Mouse (Mus musculus) ES-E14 (cell line): ENCODE measurements around the gene Dazl. TPM values are rescaled to one million over a fixed set of nuclear protein-coding genes. Genes with fewer than 3 reads are reported as not detected.

Experiments used
- DNase-seq: peaks from one replicate; pipeline ENCODE4 v3.0.0-alpha.2; 2013; ENCODE audit warnings: low read depth, low spot score
- H3K27ac ChIP-seq: 2 replicates; pipeline ENCODE4 v1.5.1; 2012; ENCODE audit warnings: low read depth, mild to moderate bottlenecking, low read length, moderate library complexity, mixed read lengths; ENCODE audit not compliant: poor library complexity, insufficient read depth, severe bottlenecking
- H3K36me3 ChIP-seq: 2 replicates; pipeline ENCODE4 v1.6.1; 2012; ENCODE audit warnings: mild to moderate bottlenecking, low read length, moderate library complexity, mixed read lengths; ENCODE audit not compliant: control insufficient read depth, poor library complexity, insufficient read depth, severe bottlenecking
- H3K4me1 ChIP-seq, 2 experiments: fragments of 150-350 bp in 1 of 2; sonication (generic) in 1 of 2; 2 replicates each; pipeline ENCODE4 v1.6.1; 2012; ENCODE audit warnings: low read length in 2 of 2, mild to moderate bottlenecking in 1 of 2, mixed read lengths in 1 of 2; ENCODE audit not compliant: control insufficient read depth in 2 of 2, insufficient read depth in 2 of 2, poor library complexity in 1 of 2
- H3K4me3 ChIP-seq, 2 experiments: fragments of 150-350 bp in 1 of 2; sonication (generic) in 1 of 2; 2 replicates each; pipeline ENCODE4 v1.5.1; 2012; ENCODE audit warnings: low read length in 2 of 2, low read depth in 1 of 2, mild to moderate bottlenecking in 1 of 2, mixed read lengths in 1 of 2; ENCODE audit not compliant: insufficient read depth in 1 of 2, poor library complexity in 1 of 2, severe bottlenecking in 1 of 2
- H3K9ac ChIP-seq: 2 replicates; pipeline ENCODE4 v1.6.1; 2012; ENCODE audit warnings: low read depth, mild to moderate bottlenecking, low read length, mixed read lengths; ENCODE audit not compliant: poor library complexity, insufficient read depth, severe bottlenecking
- H3K9me3 ChIP-seq: fragments of 150-350 bp; sonication (generic); 2 replicates; pipeline ENCODE4 v1.6.1; 2012; ENCODE audit warnings: low read depth, mild to moderate bottlenecking, low read length; ENCODE audit not compliant: control insufficient read depth, insufficient read depth
- CHD2 ChIP-seq: IDR thresholded peaks from 2 replicates; pipeline ENCODE4 v1.6.1; 2014; ENCODE audit warnings: mild to moderate bottlenecking, low read depth, low read length, inconsistent platforms
- HCFC1 ChIP-seq: IDR thresholded peaks from 2 replicates; pipeline ENCODE4 v1.6.1; 2012; ENCODE audit warnings: low read length, inconsistent platforms, borderline replicate concordance; ENCODE audit not compliant: insufficient read depth
- MAFK ChIP-seq: IDR thresholded peaks from 2 replicates; pipeline ENCODE4 v1.6.1; 2014; ENCODE audit warnings: mild to moderate bottlenecking, low read depth, low read length, inconsistent platforms; ENCODE audit not compliant: insufficient read depth
- ZC3H11A ChIP-seq: IDR thresholded peaks from 2 replicates; pipeline ENCODE4 v1.6.1; 2012; ENCODE audit warnings: low read depth, mild to moderate bottlenecking, inconsistent platforms, low read length, borderline replicate concordance
- ZNF384 ChIP-seq: IDR thresholded peaks from 2 replicates; pipeline ENCODE4 v1.6.1; 2012; ENCODE audit warnings: low read depth, low read length, inconsistent platforms
- in situ Hi-C, 2 experiments: fragments of 600-800 bp; cut with MboI; formaldehyde crosslinking; loops; one replicate each; pipeline ENCODE4 v1.15.1; 2025; ENCODE audit warnings: low sequenced_read_pairs in 2 of 2, inconsistent platforms in 1 of 2; ENCODE audit not compliant: unreplicated experiment in 2 of 2
- total RNA-seq: library from RNA; depleted of rRNA; stranded (reverse); fragments of 300-350 nt; gene quantifications from 2 replicates; pipeline ENCODE4 v1.2.3, GENCODE M21; 2012

Gene Dazl
- total RNA-seq, 1 experiment = 17.0 TPM

- Histone ChIP-seq H3K4me1 (no peaks in the 10 kb centered on the region), H3K9me3 (no peaks in the 10 kb centered on the region), H3K36me3 (no peaks in the 10 kb centered on the region), H3K4me3 (no peak overlapping the region), H3K9ac (no peak overlapping the region), H3K27ac (no peak overlapping the region)
- no peak for DNase-seq
- no peak for TF ChIP-seq CHD2
- TF ChIP-seq MAFK = no peak
- no peak for TF ChIP-seq ZC3H11A
- TF ChIP-seq ZNF384 = no peak
- no peak for TF ChIP-seq HCFC1
- in situ Hi-C loops = no loop called here
These were observed 14.7 kb upstream of the Dazl start for GRCm38 (mm10) chr17:50308059-50308647.

- no peak for DNase-seq
- in situ Hi-C loops = no loop called here
These were observed 9.4 kb upstream of the Dazl start for GRCm38 (mm10) chr17:50302867-50303266.

GRCm38 (mm10) chr17:50300171-50300841, 6.9 kb upstream of the Dazl start:
- Histone ChIP-seq H3K27ac (no peak overlapping the region), H3K9me3 (no peaks in the 10 kb centered on the region), H3K4me3 (no peak overlapping the region), H3K4me1 (no peaks in the 10 kb centered on the region), H3K36me3 (no peaks in the 10 kb centered on the region), H3K9ac (no peak overlapping the region)
- no peak for DNase-seq
- in situ Hi-C loops = no loop called here
- TF ChIP-seq ZNF384 (no peak), ZC3H11A (no peak), CHD2 (no peak)

More at GRCm38 (mm10) chr17:50302867-50303266, 9.4 kb upstream of the Dazl start:
- no peak overlapping the region for H3K4me3 ChIP-seq
- no peak overlapping the region for H3K9ac ChIP-seq
- no peak overlapping the region for H3K27ac ChIP-seq
- H3K9me3 ChIP-seq = no peaks in the 10 kb centered on the region
- no peak for TF ChIP-seq ZNF384
- no peak for TF ChIP-seq MAFK
- TF ChIP-seq ZC3H11A = no peak
- no peak for TF ChIP-seq CHD2
- no peak for TF ChIP-seq HCFC1
- H3K4me1 ChIP-seq = no peaks in the 10 kb centered on the region
- no peaks in the 10 kb centered on the region for H3K36me3 ChIP-seq

GRCm38 (mm10) chr17:50298821-50299220, 5.4 kb upstream of the Dazl start:
- Histone ChIP-seq H3K4me1 (no peaks in the 10 kb centered on the region), H3K4me3 (no peak overlapping the region), H3K36me3 (no peaks in the 10 kb centered on the region), H3K27ac (no peak overlapping the region), H3K9me3 (no peaks in the 10 kb centered on the region), H3K9ac (no peak overlapping the region)
- DNase-seq = no peak
- in situ Hi-C loops = no loop called here
- TF ChIP-seq HCFC1 = no peak
- no peak for TF ChIP-seq ZC3H11A
- TF ChIP-seq CHD2 = no peak
- no peak for TF ChIP-seq MAFK
- no peak for TF ChIP-seq ZNF384
